Mouse (Mus musculus) C2C12 (cell line): Measurements from ENCODE around the gene Cul3.

Experiments
- CTCF ChIP-seq: IDR thresholded peaks from one replicate; pipeline ENCODE4 v1.5.1; 2011; ENCODE audit not compliant: control insufficient read depth, insufficient read depth, insufficient read length
- MAX ChIP-seq: IDR thresholded peaks from one replicate; pipeline ENCODE4 v1.6.1; 2011; ENCODE audit warnings: mild to moderate bottlenecking, control low read depth
- MYOG ChIP-seq: IDR thresholded peaks from one replicate; pipeline ENCODE4 v1.6.1; 2011; ENCODE audit not compliant: control insufficient read depth, insufficient read length; ENCODE audit errors: extremely low read depth
- USF1 ChIP-seq: IDR thresholded peaks from one replicate; pipeline ENCODE4 v1.6.1; 2011; ENCODE audit warnings: low read depth, mild to moderate bottlenecking, control low read depth, moderate library complexity

DNA sequence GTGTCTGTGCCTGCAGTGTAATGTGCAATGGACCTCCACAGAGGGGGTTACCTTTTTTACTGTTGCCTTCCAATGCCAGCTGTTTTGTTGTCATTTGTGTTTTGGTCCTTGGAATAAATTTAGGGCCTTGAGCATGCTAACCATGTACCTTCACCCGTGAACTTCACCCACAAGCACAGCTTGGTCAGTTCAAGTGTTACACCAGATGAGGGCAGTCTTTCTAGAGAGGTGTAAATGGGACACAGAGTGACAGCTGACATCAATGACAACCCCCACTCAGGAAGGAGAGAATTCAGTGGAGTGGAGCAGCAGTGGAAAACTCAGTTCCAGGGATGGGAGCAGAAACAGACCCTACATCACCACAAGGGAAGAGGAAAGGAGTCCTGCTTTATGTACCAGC is 109.7 kb downstream of the Cul3 start:
- TF ChIP-seq CTCF (no peak), MAX (no peak), MYOG (no peak), USF1 (no peak)
